Mouse (Mus musculus) MEL (cell line): ENCODE measurements around the gene Trio. TPM values are rescaled to one million over a fixed set of nuclear protein-coding genes. Genes with fewer than 3 reads are reported as not detected.

Source experiments
- DNase-seq: peaks from one replicate; pipeline ENCODE4 v3.0.0; 2011; ENCODE audit warnings: low read depth, low spot score
- H3K27ac ChIP-seq: 2 replicates; pipeline ENCODE4 v1.5.1; 2012; ENCODE audit warnings: low read depth, mild to moderate bottlenecking, control low read depth, low read length, moderate library complexity; ENCODE audit not compliant: control insufficient read depth
- H3K27me3 ChIP-seq, 2 experiments: fragments of 150-350 bp in 1 of 2; sonication (generic) in 1 of 2; 2 replicates each; pipeline ENCODE4 v1.6.1; 2012; ENCODE audit warnings: low read length in 2 of 2, mild to moderate bottlenecking in 2 of 2, improper control_type of control experiment in 1 of 2, moderate library complexity in 1 of 2; ENCODE audit not compliant: insufficient read depth in 2 of 2, control insufficient read depth in 1 of 2
- H3K36me3 ChIP-seq, 2 experiments: 2 replicates each; pipeline ENCODE4 v1.6.1; 2012 to 2014; ENCODE audit warnings: low read length in 2 of 2, improper control_type of control experiment in 1 of 2, inconsistent platforms in 1 of 2, mild to moderate bottlenecking in 1 of 2; ENCODE audit not compliant: insufficient read depth in 2 of 2, control insufficient read depth in 1 of 2
- H3K4me1 ChIP-seq, 2 experiments: fragments of 150-350 bp in 1 of 2; sonication (generic) in 1 of 2; 2 replicates each; pipeline ENCODE4 v1.6.1; 2012; ENCODE audit warnings: low read length in 2 of 2, improper control_type of control experiment in 1 of 2, mild to moderate bottlenecking in 1 of 2; ENCODE audit not compliant: insufficient read depth in 2 of 2, control insufficient read depth in 1 of 2
- H3K4me3 ChIP-seq, 2 experiments: fragments of 150-350 bp in 1 of 2; sonication (generic) in 1 of 2; 2 replicates each; pipeline ENCODE4 v1.5.1; 2012; ENCODE audit warnings: low read depth in 2 of 2, low read length in 2 of 2, mild to moderate bottlenecking in 2 of 2, moderate library complexity in 2 of 2, control low read depth in 1 of 2, improper control_type of control experiment in 1 of 2; ENCODE audit not compliant: control insufficient read depth in 1 of 2, insufficient read depth in 1 of 2
- H3K79me2 ChIP-seq: 2 replicates; pipeline ENCODE4 v1.6.1; 2012; ENCODE audit warnings: mild to moderate bottlenecking, low read length, moderate library complexity; ENCODE audit not compliant: control insufficient read depth, poor library complexity, insufficient read depth
- H3K9ac ChIP-seq: 2 replicates; pipeline ENCODE4 v1.6.1; 2012; ENCODE audit warnings: low read depth, mild to moderate bottlenecking, control low read depth, low read length, moderate library complexity; ENCODE audit not compliant: control insufficient read depth, poor library complexity, severe bottlenecking
- H3K9me3 ChIP-seq: fragments of 150-350 bp; sonication (generic); replicated peaks from 2 replicates; pipeline ENCODE4 v1.6.1; 2012; ENCODE audit warnings: mild to moderate bottlenecking, low read length, improper control_type of control experiment, moderate library complexity; ENCODE audit not compliant: insufficient read depth
- BHLHE40 ChIP-seq: IDR thresholded peaks from 2 replicates; pipeline ENCODE4 v1.6.1; 2012; ENCODE audit warnings: low read depth, mild to moderate bottlenecking, inconsistent platforms, low read length, improper control_type of control experiment, borderline replicate concordance
- CHD1 ChIP-seq: IDR thresholded peaks from 2 replicates; pipeline ENCODE4 v1.6.1; 2012; ENCODE audit warnings: low read depth, mild to moderate bottlenecking, inconsistent platforms, low read length, improper control_type of control experiment
- CHD2 ChIP-seq: IDR thresholded peaks from 2 replicates; pipeline ENCODE4 v1.6.1; 2011; ENCODE audit warnings: low read length, improper control_type of control experiment
- CTCF ChIP-seq, 3 experiments: IDR thresholded peaks in 2 of 3; conservative IDR thresholded peaks in 1 of 3; 2 replicates each; pipeline ENCODE4 v1.5.1; 2011 to 2012; ENCODE audit warnings: low read length in 3 of 3, low read depth in 2 of 3, mild to moderate bottlenecking in 2 of 3, improper control_type of control experiment in 1 of 3, inconsistent platforms in 1 of 3, mixed read lengths in 1 of 3, moderate library complexity in 1 of 3; ENCODE audit not compliant: control insufficient read depth in 1 of 3, insufficient read depth in 1 of 3, poor library complexity in 1 of 3, severe bottlenecking in 1 of 3
- E2F4 ChIP-seq: IDR thresholded peaks from 2 replicates; pipeline ENCODE4 v1.6.1; 2011; ENCODE audit warnings: low read depth, low read length, improper control_type of control experiment, borderline replicate concordance
- ELF1 ChIP-seq: IDR thresholded peaks from 2 replicates; pipeline ENCODE4 v1.6.1; 2014; ENCODE audit warnings: low read depth, mild to moderate bottlenecking, inconsistent platforms, low read length, improper control_type of control experiment, moderate library complexity
- ETS1 ChIP-seq: IDR thresholded peaks from 2 replicates; pipeline ENCODE4 v1.6.1; 2012; ENCODE audit warnings: low read depth, mild to moderate bottlenecking, inconsistent platforms, low read length, improper control_type of control experiment, moderate library complexity
- GATA1 ChIP-seq: IDR thresholded peaks from 2 replicates; pipeline ENCODE4 v1.6.1; 2011; ENCODE audit warnings: low read depth, low read length, improper control_type of control experiment
- HCFC1 ChIP-seq: IDR thresholded peaks from 2 replicates; pipeline ENCODE4 v1.6.1; 2012; ENCODE audit warnings: low read depth, mild to moderate bottlenecking, inconsistent platforms, low read length, improper control_type of control experiment, moderate library complexity
- JUND ChIP-seq: IDR thresholded peaks from 2 replicates; pipeline ENCODE4 v1.6.1; 2011; ENCODE audit warnings: low read depth, mild to moderate bottlenecking, improper control_type of control experiment, low read length
- MAFK ChIP-seq: IDR thresholded peaks from 2 replicates; pipeline ENCODE4 v1.6.1; 2011; ENCODE audit warnings: low read depth, mild to moderate bottlenecking, low read length, improper control_type of control experiment, borderline replicate concordance
- MAX ChIP-seq: IDR thresholded peaks from 2 replicates; pipeline ENCODE4 v1.6.1; 2011; ENCODE audit warnings: low read length, improper control_type of control experiment
- MAZ ChIP-seq: IDR thresholded peaks from 2 replicates; pipeline ENCODE4 v1.6.1; 2012; ENCODE audit warnings: low read depth, mild to moderate bottlenecking, inconsistent platforms, low read length, improper control_type of control experiment
- MEF2A ChIP-seq: IDR thresholded peaks from 2 replicates; pipeline ENCODE4 v1.6.1; 2014; ENCODE audit warnings: low read depth, mild to moderate bottlenecking, inconsistent platforms, low read length, improper control_type of control experiment; ENCODE audit not compliant: poor library complexity, insufficient replicate concordance, severe bottlenecking; ENCODE audit errors: extremely low read depth
- MXI1 ChIP-seq: IDR thresholded peaks from 2 replicates; pipeline ENCODE4 v1.6.1; 2011; ENCODE audit warnings: mild to moderate bottlenecking, low read depth, low read length, improper control_type of control experiment
- POLR2AphosphoS2 ChIP-seq: IDR thresholded peaks from 2 replicates; pipeline ENCODE4 v1.6.1; 2011; ENCODE audit warnings: low read length, improper control_type of control experiment
- POLR2AphosphoS5 ChIP-seq: IDR thresholded peaks from 2 replicates; pipeline ENCODE4 v1.6.1; 2012; ENCODE audit warnings: low read depth, borderline replicate concordance, mild to moderate bottlenecking, inconsistent platforms, low read length, moderate library complexity, mixed read lengths
- RCOR1 ChIP-seq: IDR thresholded peaks from 2 replicates; pipeline ENCODE4 v1.6.1; 2012; ENCODE audit warnings: low read depth, mild to moderate bottlenecking, inconsistent platforms, low read length, improper control_type of control experiment
- SIN3A ChIP-seq: IDR thresholded peaks from 2 replicates; pipeline ENCODE4 v1.6.1; 2012; ENCODE audit warnings: low read length, improper control_type of control experiment, inconsistent platforms
- SMC3 ChIP-seq: IDR thresholded peaks from 2 replicates; pipeline ENCODE4 v1.6.1; 2011; ENCODE audit warnings: low read depth, low read length, improper control_type of control experiment
- TAL1 ChIP-seq: IDR thresholded peaks from 2 replicates; pipeline ENCODE4 v1.6.1; 2012; ENCODE audit warnings: mild to moderate bottlenecking, inconsistent platforms, low read length, moderate library complexity, mixed read lengths
- TBP ChIP-seq: IDR thresholded peaks from 2 replicates; pipeline ENCODE4 v1.8.0; 2011; ENCODE audit warnings: low read depth, low read length, improper control_type of control experiment
- TCF12 ChIP-seq: IDR thresholded peaks from 2 replicates; pipeline ENCODE4 v1.6.1; 2014; ENCODE audit warnings: low read depth, mild to moderate bottlenecking, inconsistent platforms, low read length, improper control_type of control experiment, moderate library complexity
- UBTF ChIP-seq: IDR thresholded peaks from 2 replicates; pipeline ENCODE4 v1.6.1; 2012; ENCODE audit warnings: low read depth, mild to moderate bottlenecking, inconsistent platforms, low read length, improper control_type of control experiment, moderate library complexity, borderline replicate concordance; ENCODE audit not compliant: insufficient read depth
- USF1 ChIP-seq: IDR thresholded peaks from 2 replicates; pipeline ENCODE4 v1.6.1; 2014; ENCODE audit warnings: low read depth, mild to moderate bottlenecking, inconsistent platforms, low read length, improper control_type of control experiment, moderate library complexity
- USF2 ChIP-seq, 2 experiments: IDR thresholded peaks; 2 replicates each; pipeline ENCODE4 v1.6.1; 2011 to 2012; ENCODE audit warnings: improper control_type of control experiment in 2 of 2, low read length in 2 of 2, borderline replicate concordance in 1 of 2, inconsistent platforms in 1 of 2, low read depth in 1 of 2, mild to moderate bottlenecking in 1 of 2; ENCODE audit not compliant: insufficient read depth in 1 of 2
- ZC3H11A ChIP-seq: IDR thresholded peaks from 2 replicates; pipeline ENCODE4 v1.6.1; 2012; ENCODE audit warnings: low read depth, mild to moderate bottlenecking, inconsistent platforms, low read length, improper control_type of control experiment
- ZMIZ1 ChIP-seq: IDR thresholded peaks from 2 replicates; pipeline ENCODE4 v1.6.1; 2012; ENCODE audit warnings: low read depth, mild to moderate bottlenecking, inconsistent platforms, low read length, improper control_type of control experiment, moderate library complexity
- ZNF384 ChIP-seq: IDR thresholded peaks from 2 replicates; pipeline ENCODE4 v1.6.1; 2012; ENCODE audit warnings: low read depth, mild to moderate bottlenecking, inconsistent platforms, low read length, improper control_type of control experiment
- polyA plus RNA-seq, 2 experiments: library from polyadenylated mRNA; stranded (reverse) in 1 of 2; unstranded in 1 of 2; fragments of >175 nt in 1 of 2; fragments of >200 nt in 1 of 2; gene quantifications; 2 replicates each; pipeline versions ENCODE4 v1.2.1 to v1.2.4; 2012; ENCODE audit warnings: low replicate concordance in 2 of 2, low read depth in 1 of 2; ENCODE audit not compliant: insufficient read length in 2 of 2, insufficient read depth in 1 of 2, missing spikeins in 1 of 2
- total RNA-seq: library from RNA; depleted of rRNA; stranded (reverse); fragments of 300-350 nt; gene quantifications from 2 replicates; pipeline ENCODE4 v1.2.3, GENCODE M21; 2012

Trio gene
- total and polyA plus RNA-seq, 3 experiments, result 0.91 to 1.1 TPM; not detected in 1

DNA sequence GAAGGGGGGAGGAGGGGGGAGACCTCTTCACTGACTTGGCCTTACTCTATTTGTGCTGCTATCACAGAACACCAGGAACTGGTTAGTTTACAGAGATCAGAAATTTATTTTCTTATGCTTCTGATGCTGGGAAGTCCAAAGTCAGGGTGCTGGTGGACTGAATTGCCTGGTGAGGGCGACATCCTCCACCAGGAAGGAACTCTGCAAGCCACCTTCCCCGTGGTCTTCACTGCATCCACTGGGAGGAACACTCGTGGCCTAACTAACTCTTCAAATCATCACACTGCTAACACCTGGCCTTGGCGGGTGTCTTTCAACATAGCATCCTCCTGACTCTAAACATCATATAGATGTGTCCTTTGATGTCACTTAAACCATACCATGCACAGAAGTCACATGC lies 109.4 kb downstream of the Trio start:
- H3K27me3 ChIP-seq, result no peaks in the 10 kb centered on the region
- H3K27ac ChIP-seq, result no peak overlapping the region
- H3K9ac ChIP-seq, result no peak overlapping the region
- H3K9me3 ChIP-seq, result no peaks in the 10 kb centered on the region
- H3K4me3 ChIP-seq, result no peak overlapping the region
- no peaks in the 10 kb centered on the region for H3K36me3 ChIP-seq
- no peak for DNase-seq
- H3K4me1 ChIP-seq, result no peaks in the 10 kb centered on the region
- TF ChIP-seq TBP (no peak), ELF1 (no peak), POLR2AphosphoS5 (no peak), TCF12 (no peak), ZMIZ1 (no peak), USF1 (no peak), MAX (no peak)
- H3K79me2 ChIP-seq, result no peaks in the 10 kb centered on the region

DNA sequence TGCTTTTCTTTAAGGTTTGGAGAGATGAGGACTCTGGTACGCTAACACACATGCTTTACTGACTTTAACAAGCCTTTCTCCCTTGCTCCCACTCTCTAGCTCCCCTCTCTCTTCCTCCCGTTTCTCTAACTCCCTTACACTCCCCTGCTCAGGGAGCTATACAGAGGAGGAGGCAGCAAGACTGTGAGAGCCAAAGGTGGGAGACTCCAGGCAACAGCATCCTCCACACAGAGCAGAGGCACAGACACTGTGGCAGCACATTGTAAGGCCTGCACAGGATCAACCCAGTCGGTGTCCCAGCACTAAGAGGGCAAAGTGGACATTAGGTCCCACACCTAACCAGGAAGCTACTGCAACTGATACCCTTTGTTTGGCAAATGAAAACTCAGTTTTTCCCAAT lies 112.6 kb downstream of the Trio start:
- Histone ChIP-seq H3K9me3 (no peaks in the 10 kb centered on the region), H3K36me3 (no peaks in the 10 kb centered on the region), H3K9ac (no peak overlapping the region)

GRCm38 (mm10) chr15:27911196-27911595 lies 114.5 kb downstream of the Trio start:
- H3K9ac ChIP-seq, result no peak overlapping the region
- H3K36me3 ChIP-seq, result no peaks in the 10 kb centered on the region
- no peaks in the 10 kb centered on the region for H3K79me2 ChIP-seq
- no peak for DNase-seq
- H3K27ac ChIP-seq, result no peak overlapping the region
- H3K9me3 ChIP-seq, result no peaks in the 10 kb centered on the region
- H3K4me1 ChIP-seq, result no peaks in the 10 kb centered on the region
- no peaks in the 10 kb centered on the region for H3K27me3 ChIP-seq
- no peak overlapping the region for H3K4me3 ChIP-seq
- TF ChIP-seq ETS1 (no peak), ZMIZ1 (no peak), CHD2 (no peak), MAX (no peak), RCOR1 (no peak), ZNF384 (no peak), MEF2A (no peak), MAZ (no peak), POLR2AphosphoS5 (no peak), JUND (no peak), USF2 (IDR thresholded peaks at IDR 0.05; ENCODE audit: borderline replicate concordance in 1 of 2, insufficient read depth in 1 of 2, low read depth in 1 of 2, low read length in 2 of 2) (no peak), GATA1 (no peak), CHD1 (no peak), TAL1 (no peak), MXI1 (no peak), TCF12 (no peak), E2F4 (no peak), POLR2AphosphoS2 (no peak)

More for the DNA sequence above, 112.6 kb downstream of the Trio start:
- Histone ChIP-seq H3K79me2 (no peaks in the 10 kb centered on the region), H3K4me3 (no peak overlapping the region), H3K27ac (no peak overlapping the region), H3K4me1 (no peaks in the 10 kb centered on the region), H3K27me3 (no peaks in the 10 kb centered on the region)
- DNase-seq, result no peak
- TF ChIP-seq USF1, result no peak
- no peak for TF ChIP-seq SIN3A
- TF ChIP-seq ZC3H11A, result no peak
- no peak for TF ChIP-seq MXI1
- no peak for TF ChIP-seq HCFC1
- TF ChIP-seq UBTF, result no peak
- TF ChIP-seq RCOR1, result no peak
- TF ChIP-seq ELF1, result no peak
- no peak for TF ChIP-seq ZNF384
- TF ChIP-seq USF2 (IDR thresholded peaks at IDR 0.05; ENCODE audit: borderline replicate concordance in 1 of 2, insufficient read depth in 1 of 2, low read depth in 1 of 2, low read length in 2 of 2), result no peak
- TF ChIP-seq CTCF (IDR thresholded peaks at IDR 0.05 in 2 of 3, conservative IDR thresholded peaks at IDR 0.05 in 1 of 3; ENCODE audit: control insufficient read depth in 1 of 3, insufficient read depth in 1 of 3, low read depth in 2 of 3, low read length in 3 of 3, poor library complexity in 1 of 3, severe bottlenecking in 1 of 3), result no peak
- no peak for TF ChIP-seq SMC3
- TF ChIP-seq BHLHE40, result no peak
- TF ChIP-seq POLR2AphosphoS5, result no peak
- no peak for TF ChIP-seq MAFK
- TF ChIP-seq TAL1, result no peak
- TF ChIP-seq, all 39 proteins: peak for 0
